Mouse (Mus musculus): ENCODE measurements around the gene Set. TPM values are rescaled to one million over a fixed set of nuclear protein-coding genes. Genes with fewer than 3 reads are reported as not detected.
"Not testable (repeated sequence)": the region's sequence is repeated elsewhere in the genome, so short reads cannot be mapped to it uniquely, and the experiment has no call there.

The Set gene
- 100 to 1,000 TPM; 186 to 193 TPM for total RNA-seq (2021)

DNA sequence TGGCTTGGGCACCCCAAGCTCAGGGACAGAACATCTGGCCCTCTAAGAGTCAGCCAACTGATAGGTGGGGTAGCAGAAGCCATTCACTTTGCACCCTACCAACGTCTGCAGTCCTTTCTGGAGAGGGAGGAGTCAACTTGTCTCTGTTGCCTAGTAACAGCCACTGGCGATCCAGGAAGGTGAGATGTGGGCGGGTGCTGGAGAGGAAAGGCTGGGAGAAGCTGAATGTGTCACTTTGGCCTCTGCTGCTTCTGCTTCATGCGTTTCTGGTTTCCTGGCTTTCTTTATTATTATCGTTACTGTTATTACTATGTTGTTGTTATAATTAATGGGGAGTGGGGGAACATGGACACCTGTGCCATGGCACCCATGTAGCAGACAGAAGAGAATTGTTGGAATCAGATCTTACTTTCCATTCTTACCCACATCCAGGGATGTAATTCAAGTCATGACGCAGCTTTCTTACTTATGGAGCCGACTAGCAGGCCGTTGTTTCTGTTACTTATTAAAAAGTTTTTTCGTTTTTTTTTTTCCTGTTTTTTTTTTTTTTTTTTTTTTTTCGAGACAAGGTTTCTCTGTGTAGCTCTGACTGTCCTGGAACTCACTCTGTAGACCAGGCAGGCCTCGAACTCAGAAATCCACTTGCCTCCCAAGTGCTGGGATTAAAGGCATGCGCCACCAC, at the start of gene Set:
TSS of gene Set (plus strand) at position 156 of the 682 bp plus-strand sequence.
- intact Hi-C loops (cut with DNase I): no loop called here
- DNase-seq (ENCODE audit: low spot score in 2 of 2): peak in 1 of 2 experiments; percentile 32

DNA sequence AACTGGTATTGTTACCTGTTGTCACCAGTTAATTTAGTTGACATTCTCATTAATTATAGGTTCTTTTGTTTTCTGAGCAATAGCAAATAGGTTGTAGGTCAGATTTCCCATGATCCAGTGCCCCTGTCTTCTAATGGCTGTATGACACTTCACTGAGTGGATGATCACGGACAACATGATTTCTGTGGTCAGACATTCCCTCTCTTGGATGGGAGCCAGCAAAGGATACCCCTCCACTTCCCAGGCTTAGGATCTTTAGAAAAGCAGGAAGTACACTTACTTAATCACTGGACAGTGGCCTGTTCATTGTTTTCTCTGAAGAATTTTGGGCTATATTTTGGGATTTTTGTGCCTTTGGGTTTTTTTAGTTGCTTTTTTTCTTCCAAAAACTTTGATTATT, 48.1 kb upstream of the Set start:
- intact Hi-C loops (cut with DNase I): no loop called here
- DNase-seq (ENCODE audit: low spot score in 2 of 2): no peak

DNA sequence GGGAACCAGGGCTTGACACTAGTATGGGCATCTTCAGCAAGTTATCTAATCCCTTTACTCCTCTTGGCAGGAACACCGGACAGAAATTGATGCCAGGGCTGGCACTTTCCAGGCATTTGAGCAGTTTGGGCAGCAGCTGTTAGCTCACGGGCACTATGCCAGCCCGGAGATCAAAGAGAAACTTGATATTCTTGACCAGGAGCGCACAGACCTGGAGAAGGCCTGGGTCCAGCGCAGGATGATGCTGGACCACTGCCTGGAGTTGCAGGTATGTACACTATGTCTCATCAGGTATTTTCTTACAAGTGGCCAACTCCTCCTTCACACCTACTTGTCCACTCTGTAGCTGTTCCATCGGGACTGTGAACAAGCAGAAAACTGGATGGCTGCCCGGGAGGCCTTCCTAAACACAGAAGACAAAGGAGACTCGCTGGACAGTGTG, 46.3 kb upstream of the Set start:
- DNase-seq (ENCODE audit: low spot score in 2 of 2): peak in 1 of 2 experiments; percentile 39
- intact Hi-C loops (cut with DNase I): loop anchor here (2.0 kb wide), 1 partner anchor 14 kb away; no protein-coding TSS in a partner anchor

DNA sequence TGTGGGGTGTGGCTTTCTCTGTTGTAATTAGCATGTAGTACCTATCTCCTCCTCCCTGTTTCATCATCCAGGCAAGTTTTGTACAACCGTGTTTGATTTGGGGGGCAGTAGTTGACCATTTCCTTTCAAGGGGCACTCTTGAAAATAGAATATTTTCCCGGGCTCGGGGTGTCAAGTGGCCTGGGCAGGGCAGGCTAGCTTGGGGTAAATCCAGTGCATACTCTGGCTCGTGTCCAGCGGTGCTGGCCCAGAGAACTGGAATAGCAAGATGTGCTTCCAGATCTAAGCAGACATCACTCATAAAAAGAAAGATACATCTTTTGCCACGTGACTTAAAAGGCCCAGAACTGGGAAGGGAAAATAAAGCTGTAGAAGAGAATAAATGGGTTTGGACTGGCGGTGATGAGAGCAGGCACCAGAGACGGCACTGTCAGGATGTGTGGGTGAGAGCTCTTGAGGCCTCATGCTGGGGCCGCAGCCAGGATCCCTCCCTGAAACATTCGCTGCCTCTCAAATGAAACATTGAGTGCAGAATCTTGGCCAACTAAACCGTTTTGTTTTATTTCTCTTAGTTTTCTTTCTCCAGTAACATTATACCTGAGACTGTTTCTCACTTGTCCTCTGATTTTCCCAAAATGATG, 42.7 kb upstream of the Set start:
- intact Hi-C loops (cut with DNase I): no loop called here
- peak in 1 of 2 experiments; percentile 50 for DNase-seq (ENCODE audit: low spot score in 2 of 2)

DNA sequence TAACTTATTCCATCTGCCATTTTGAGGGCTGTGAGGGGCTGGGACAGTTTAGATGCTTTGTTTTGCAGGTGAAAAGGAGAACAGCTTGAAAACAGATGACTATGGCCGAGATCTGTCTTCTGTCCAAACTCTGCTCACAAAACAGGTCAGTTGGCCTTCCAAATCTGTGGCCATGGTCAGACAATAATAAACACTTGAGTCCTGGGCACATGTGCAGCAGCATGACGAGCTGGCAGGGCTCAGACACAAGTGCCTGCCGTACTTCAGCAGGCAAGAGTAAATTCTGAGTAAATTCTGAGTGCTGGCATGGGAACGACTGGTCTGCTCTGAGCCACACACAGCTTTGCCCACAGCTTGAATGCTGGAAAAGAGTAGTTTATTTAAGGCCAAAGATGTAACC, 31.7 kb upstream of the Set start:
- intact Hi-C loops (cut with DNase I): loop anchor here (2.0 kb wide), 1 partner anchor 15 kb away; no protein-coding TSS in a partner anchor
- no peak for DNase-seq (ENCODE audit: low spot score in 2 of 2)

DNA sequence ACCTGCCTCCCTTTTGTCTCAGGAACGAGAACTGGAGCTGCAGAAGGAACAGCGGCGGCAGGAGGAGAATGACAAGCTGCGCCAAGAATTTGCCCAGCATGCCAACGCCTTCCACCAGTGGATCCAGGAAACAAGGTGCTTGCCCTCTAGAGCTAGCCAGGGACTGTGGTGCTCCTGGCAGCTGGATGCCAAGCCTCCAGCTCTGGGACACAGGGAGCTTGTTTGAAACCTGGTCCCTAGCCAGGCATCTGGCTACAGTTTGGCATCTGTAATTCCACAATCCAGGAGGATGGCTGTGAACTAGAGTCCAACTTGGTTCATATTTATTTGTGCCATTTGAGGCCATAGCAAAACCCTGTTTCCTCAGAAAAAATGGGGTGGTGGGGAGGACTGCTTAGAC, 30.2 kb upstream of the Set start:
- intact Hi-C loops (cut with DNase I): no loop called here
- no peak for DNase-seq (ENCODE audit: low spot score in 2 of 2)

DNA sequence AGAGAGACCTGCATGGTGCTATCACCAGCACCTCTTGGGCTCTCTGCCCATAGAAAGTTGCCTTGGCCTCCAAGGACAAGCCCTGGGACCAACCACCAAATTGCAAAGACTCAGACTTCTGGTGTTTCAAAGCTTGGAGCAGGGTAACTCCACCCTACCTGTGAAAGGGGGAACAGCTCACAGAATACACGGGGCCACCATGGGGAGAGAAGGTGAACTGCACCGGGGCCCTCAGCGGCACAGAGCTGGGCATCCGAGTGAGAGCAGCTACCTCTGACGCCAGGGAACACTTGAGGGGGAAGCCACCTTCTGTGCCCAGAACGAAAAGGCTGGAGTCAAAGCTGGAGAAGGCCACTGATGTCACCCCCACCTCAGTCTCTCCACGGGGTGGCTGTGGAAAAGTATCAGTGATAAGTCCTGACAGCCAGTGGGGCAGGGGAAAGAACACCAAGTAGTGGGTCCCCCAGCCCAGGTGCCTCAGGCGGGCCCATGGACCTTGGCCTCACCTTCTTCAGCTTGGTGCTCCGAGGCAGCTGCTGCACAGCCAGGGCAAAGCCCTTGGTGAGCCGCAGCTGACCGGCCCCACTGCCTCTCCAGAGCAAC, 24.8 kb upstream of the Set start:
- intact Hi-C loops (cut with DNase I): no loop called here
- peak in 1 of 2 experiments; percentile 28 for DNase-seq (ENCODE audit: low spot score in 2 of 2)

DNA sequence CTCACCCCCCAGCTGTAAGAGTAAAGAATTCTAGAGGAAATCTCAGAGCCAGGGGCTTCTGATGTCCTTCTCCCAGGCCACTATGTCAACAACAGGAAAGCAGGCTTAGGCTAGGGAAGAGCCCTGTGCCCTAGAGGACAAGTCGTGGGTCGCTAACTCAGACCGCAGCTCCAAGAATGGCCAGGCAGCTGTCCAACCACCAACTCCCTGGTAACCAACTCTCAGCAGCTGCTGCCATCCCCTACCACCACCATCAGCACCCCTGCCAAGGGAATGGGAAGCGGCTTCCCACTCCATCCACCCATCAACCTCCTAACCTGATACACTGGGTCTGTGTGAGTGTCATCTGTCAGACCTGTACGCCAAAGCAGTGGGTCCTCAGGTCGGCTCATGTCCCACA, 24.2 kb upstream of the Set start:
- intact Hi-C loops (cut with DNase I): no loop called here
- DNase-seq (ENCODE audit: low spot score in 2 of 2): peak in 1 of 2 experiments; percentile 46

DNA sequence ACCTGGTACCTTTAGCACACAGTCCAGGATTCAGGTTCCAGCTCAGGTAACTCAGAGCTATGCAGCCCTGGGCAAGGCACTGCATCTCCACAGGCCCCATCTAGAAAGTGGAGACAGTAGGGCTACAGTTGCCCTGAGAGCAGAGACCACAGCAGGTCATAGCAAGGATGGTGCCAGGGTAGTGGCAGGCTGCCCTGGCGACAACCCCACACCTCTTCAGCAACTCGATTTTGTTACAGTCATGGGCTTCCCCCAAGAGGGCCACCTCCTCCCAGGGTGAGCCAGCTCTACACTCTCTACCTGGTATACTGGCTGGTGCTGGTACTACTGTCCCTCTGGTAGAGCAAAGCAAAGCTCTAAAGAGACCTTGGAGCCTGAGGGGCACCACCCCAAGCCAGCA, 19.4 kb upstream of the Set start:
- intact Hi-C loops (cut with DNase I): loop anchor here (5.0 kb wide), 1 partner anchor 115 kb away; no protein-coding TSS in a partner anchor
- DNase-seq (ENCODE audit: low spot score in 2 of 2): no peak

DNA sequence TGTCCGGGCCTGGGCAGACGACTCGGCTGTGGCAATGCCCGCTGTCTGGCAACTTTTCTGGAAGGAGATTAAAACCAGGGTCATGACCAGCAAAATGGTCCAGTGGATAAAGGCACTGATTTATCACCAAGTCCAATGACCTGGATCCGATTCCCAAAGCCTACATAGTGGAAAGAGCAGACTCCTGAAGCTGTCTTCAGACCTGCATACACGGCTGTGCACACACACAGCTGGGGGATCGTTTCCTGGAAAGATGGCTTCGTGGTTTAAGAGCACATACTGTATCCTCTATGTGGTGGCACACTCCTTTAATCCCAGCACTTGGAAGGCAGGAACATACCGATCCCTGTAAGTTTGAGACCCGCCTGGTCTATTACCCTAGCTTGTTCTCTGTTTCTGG, 18.8 kb upstream of the Set start:
- intact Hi-C loops (cut with DNase I): loop anchor here (5.0 kb wide), 1 partner anchor 114 kb away; no protein-coding TSS in a partner anchor

DNA sequence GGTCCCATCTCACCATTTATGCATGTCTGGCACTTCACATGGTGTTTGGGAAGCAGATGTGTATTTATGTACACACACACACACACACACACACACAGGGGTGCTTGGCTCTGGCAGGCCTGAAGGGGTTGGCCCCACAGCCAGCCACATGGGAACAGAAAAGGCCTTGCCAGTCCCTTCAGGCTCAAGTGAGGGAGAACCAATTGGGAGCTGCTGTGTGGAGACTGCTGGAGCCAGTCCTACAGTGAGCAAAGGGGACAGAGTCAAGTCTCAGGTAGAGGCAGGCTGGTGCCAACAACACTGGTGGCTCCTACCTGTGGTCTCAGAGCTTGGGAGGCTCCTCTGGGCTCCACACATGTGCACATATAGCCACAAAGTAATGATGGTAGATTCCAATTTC, 17.5 kb upstream of the Set start:
- intact Hi-C loops (cut with DNase I): loop anchor here (5.0 kb wide), 1 partner anchor 113 kb away; no protein-coding TSS in a partner anchor
- DNase-seq (ENCODE audit: low spot score in 2 of 2): no peak

More for the DNA sequence above, 18.8 kb upstream of the Set start:
- DNase-seq (ENCODE audit: low spot score in 2 of 2): no peak

DNA sequence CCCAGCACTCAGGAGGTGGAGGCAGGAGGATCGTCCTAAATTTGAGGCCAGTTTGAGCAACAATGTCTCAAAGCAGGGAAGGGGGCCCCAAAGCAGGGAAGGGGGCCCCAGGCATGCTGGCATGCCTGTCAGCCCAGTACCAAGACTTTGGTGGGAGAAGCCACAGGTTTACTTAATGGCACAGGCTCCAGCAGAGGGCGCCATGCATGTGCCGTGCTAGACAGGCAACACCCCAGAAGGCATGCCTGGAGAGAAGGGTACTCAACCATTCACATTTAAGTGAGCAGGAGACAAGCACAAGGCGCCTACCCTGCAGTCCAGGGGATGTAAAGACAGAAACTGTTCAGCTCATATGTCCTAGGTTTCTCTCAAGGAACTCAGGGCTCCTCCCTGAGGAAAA, 14.7 kb upstream of the Set start:
- DNase-seq (ENCODE audit: low spot score in 2 of 2): peak; percentile 73 to 76
- intact Hi-C loops (cut with DNase I): loop anchor here (2.0 kb wide), 2 partner anchors 54 to 118 kb away; no protein-coding TSS in a partner anchor

DNA sequence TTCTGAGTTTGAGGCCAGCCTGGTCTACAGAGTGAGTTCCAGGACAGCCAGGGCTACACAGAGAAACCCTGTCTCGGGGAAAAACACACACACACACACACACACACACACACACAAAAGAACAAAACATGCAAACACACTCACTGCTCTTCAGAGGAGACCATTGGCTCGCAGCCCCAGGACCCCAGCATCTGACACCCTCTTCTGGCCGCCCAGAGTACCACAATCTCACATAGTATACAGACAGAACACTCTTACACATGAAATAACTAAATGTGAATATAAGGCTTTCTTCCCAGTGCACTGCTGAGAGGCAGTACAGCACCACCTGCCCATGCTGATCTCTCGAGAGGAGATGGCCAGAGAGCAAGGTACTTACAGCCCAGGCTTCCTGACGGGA, 12.6 kb upstream of the Set start:
- intact Hi-C loops (cut with DNase I): no loop called here

DNA sequence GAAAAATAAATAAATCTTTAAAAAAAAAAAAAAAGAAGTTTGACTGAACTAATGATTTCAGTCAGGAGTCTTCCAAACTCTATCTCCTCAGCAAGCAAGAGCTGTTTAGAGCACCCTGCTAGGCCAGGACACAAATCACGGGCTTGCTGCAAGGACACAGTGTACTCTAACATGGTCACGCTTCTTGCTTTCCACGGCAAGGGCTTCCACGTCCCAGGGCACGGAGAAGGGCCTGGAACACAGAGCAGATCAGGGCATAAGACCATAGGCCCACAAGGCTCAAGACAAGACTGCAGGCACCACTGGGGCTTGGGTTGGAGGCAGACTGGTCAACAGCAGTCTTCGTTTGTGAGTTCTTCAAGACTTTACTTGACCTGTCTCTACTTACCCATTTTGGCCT, 10.1 kb upstream of the Set start:
- DNase-seq (ENCODE audit: low spot score in 2 of 2): no peak
- intact Hi-C loops (cut with DNase I): no loop called here

More for the DNA sequence above, 12.6 kb upstream of the Set start:
- DNase-seq (ENCODE audit: low spot score in 2 of 2): no peak

DNA sequence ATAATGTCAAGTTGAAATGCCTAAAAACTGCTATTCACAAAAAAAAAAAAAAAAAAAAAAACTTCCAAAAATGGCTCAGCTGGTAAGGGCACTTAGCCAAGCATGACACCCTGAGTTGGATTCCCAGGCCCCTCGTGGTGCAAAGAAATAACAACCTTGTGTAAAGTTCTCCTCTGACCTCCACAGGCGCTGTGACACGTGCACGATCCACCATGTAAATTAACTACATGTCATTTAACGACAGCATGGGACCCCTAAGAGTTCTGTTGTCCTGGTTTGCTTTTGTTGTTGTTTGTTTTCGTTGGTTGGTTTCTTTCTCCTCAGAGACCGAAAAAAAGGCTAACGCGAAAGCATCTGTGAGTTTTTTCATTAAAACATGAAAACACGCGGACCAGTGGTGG, 9.1 kb upstream of the Set start:
- no peak for DNase-seq (ENCODE audit: low spot score in 2 of 2)
- intact Hi-C loops (cut with DNase I): loop anchor here (2.0 kb wide), 1 partner anchor 19 kb away; no protein-coding TSS in a partner anchor

DNA sequence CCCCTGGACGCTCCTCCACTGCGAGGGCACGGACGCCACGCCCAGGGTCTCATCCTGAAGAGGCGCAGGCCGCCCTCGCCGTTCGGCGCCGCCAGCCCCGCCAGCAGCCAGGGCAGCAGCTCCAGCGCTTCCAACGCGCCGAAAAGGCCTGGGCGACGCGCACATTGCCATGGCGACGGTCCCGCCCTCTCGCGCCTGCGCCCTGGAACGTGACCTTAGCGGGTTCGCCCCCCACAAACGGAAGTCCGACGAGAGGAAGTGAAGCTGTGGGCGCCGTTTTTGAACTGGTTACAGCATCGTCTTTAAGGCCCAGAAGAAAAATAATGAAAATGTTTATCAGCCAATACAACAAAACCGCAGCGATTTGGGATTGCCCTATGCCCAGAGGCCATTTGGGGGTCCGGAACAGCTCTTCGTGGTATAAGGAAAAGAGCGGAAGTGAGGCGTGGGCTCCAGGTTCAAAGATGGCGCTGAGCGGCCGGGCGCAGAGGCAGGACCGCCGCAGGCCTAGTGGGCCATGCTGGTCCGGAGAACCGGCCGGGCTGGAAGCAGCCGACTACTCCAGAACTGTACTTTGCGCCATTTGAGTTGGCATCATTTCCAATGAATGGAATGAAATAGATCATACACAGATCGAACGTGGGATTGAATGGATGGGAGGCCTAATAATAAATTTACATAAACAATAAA, 8.3 kb upstream of the Set start, which contains the start of gene Wdr34:
TSS of gene Wdr34 (minus strand) at position 183 of the 690 bp plus-strand sequence.
- DNase-seq (ENCODE audit: low spot score in 2 of 2): peak; percentile 98 to 99
- intact Hi-C loops (cut with DNase I): loop anchor here (2.0 kb wide), 1 partner anchor 18 kb away; no protein-coding TSS in a partner anchor

DNA sequence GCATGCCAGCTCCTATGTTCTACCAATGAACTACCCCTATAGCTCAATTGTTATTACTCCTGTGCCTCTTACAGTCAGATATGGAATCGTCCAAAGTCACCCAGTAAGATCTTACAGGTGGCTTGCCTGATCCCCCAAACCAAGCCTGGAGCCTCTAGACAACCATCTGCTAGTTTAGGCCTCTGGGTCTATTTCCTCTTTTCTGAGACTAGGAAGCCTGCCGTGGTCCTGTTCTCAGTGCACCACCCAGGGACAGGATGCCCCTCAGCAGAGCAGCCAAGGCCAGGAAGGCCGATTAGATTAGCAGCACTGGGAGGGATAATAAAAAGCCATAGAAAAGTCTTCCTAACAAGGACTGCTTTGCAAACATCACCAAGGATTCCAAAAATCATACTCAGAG, 7.3 kb upstream of the Set start:
- no peak for DNase-seq (ENCODE audit: low spot score in 2 of 2)
- intact Hi-C loops (cut with DNase I): loop anchor here (2.0 kb wide), 1 partner anchor 17 kb away; no protein-coding TSS in a partner anchor

DNA sequence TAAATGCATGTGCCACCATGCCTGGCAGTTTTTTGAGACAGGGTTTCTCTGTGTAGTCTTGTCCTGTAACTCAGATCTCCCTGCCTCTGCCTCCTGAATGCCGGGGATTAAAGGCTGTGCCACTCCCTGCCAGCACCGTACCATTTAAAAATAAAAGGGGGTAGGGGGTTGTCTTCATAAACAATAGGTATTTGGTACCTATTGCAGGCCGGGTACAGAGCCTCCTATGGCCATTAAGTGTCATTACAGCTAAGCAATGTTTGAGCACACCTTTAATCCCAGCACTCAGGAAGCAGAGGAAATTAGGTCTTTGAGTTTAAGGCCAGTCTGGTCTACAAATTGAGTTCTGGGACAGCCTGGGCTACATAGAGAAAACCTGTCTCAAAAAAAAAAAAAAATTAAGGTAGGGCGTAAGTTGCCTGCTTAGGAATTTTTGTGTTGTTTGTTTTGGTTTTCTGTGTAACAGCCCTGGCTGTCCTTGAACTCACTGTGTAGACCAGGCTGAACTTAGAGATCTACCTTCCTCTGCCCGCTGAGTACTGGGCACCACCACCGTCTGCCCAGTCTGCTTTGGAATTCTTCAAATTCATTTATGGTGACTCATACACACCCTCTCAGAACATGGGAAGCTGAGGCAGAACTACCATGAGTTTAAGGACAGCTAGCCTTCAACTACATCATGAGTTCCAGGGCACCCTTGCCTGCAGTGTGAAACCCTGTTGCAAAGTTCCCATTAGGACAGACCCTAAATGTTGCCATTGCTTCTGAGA, 5.0 kb upstream of the Set start:
- intact Hi-C loops (cut with DNase I): no loop called here
- DNase-seq (ENCODE audit: low spot score in 2 of 2): no peak

DNA sequence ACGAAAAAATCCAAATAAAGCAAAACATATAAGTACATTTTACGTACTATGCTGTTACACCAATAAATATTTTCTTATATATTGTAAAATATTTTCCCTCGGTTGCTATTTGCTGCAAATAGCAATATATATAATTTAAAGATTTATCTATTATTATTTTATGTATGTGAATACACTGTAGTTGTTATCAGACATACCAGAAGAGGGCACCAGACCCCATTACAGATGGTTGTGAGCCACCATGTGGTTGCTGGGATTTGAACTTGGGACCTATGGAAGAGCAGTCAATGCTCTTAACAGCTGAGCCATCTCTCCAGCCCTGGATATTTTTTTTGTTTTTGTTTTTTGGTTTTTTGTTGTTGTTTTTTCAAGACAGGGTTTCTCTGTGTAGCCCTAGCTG, 1.9 kb upstream of the Set start:
- intact Hi-C loops (cut with DNase I): not testable (repeated sequence)

More for the DNA sequence above, 1.9 kb upstream of the Set start:
- DNase-seq (ENCODE audit: low spot score in 2 of 2): not testable (repeated sequence)

All from left cerebral cortex, postnatal 25 days (tissue).